Mouse (Mus musculus): Measurements from ENCODE around the gene Cdkl5.

DNA sequence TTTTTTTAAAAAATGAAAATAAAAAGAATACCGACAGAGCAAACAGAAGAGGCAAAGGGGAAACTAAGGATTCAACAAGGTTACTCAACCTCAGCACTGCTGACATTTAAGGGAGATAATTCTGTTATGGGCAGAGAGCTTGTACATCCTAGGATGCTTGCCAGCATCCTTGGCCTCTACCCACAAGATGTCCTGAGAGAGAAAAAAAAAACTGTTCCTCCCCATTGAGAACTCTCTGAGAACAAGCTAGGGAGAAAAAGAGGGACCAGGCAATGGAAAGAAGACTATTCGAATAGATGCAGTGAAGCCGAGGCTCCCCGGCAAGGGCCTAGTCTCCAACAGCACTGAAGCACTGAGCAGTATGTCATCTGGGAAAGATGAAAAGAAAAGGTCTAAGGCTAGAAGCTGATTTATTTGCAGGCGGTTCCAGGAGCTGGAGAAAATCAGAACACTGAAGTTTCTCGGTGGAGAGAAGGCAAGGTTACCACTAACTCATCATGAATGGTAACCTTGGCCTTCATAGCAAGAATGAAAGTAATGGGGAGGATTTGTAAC lies 22.4 kb downstream of the Cdkl5 start:
- TF ChIP-seq ZNF384 (IDR thresholded peaks at IDR 0.05; ENCODE audit: low read depth, low read length) (no peak), CHD2 (IDR thresholded peaks at IDR 0.05; ENCODE audit: low read depth, low read length) (no peak)
